Mouse (Mus musculus) ES-E14 (cell line): ENCODE results near the gene Polr1e. TPM values are rescaled to one million over a fixed set of nuclear protein-coding genes. Genes with fewer than 3 reads are reported as not detected.

ENCODE experiments used
- DNase-seq: peaks from one replicate; pipeline ENCODE4 v3.0.0-alpha.2; 2013; ENCODE audit warnings: low read depth, low spot score
- H3K27ac ChIP-seq: 2 replicates; pipeline ENCODE4 v1.5.1; 2012; ENCODE audit warnings: low read depth, mild to moderate bottlenecking, low read length, moderate library complexity, mixed read lengths; ENCODE audit not compliant: poor library complexity, insufficient read depth, severe bottlenecking
- H3K36me3 ChIP-seq: 2 replicates; pipeline ENCODE4 v1.6.1; 2012; ENCODE audit warnings: mild to moderate bottlenecking, low read length, moderate library complexity, mixed read lengths; ENCODE audit not compliant: control insufficient read depth, poor library complexity, insufficient read depth, severe bottlenecking
- H3K4me1 ChIP-seq, 2 experiments: fragments of 150-350 bp in 1 of 2; sonication (generic) in 1 of 2; 2 replicates each; pipeline ENCODE4 v1.6.1; 2012; ENCODE audit warnings: low read length in 2 of 2, mild to moderate bottlenecking in 1 of 2, mixed read lengths in 1 of 2; ENCODE audit not compliant: control insufficient read depth in 2 of 2, insufficient read depth in 2 of 2, poor library complexity in 1 of 2
- H3K4me3 ChIP-seq, 2 experiments: fragments of 150-350 bp in 1 of 2; sonication (generic) in 1 of 2; 2 replicates each; pipeline ENCODE4 v1.5.1; 2012; ENCODE audit warnings: low read length in 2 of 2, low read depth in 1 of 2, mild to moderate bottlenecking in 1 of 2, mixed read lengths in 1 of 2; ENCODE audit not compliant: insufficient read depth in 1 of 2, poor library complexity in 1 of 2, severe bottlenecking in 1 of 2
- H3K9ac ChIP-seq: 2 replicates; pipeline ENCODE4 v1.6.1; 2012; ENCODE audit warnings: low read depth, mild to moderate bottlenecking, low read length, mixed read lengths; ENCODE audit not compliant: poor library complexity, insufficient read depth, severe bottlenecking
- H3K9me3 ChIP-seq: fragments of 150-350 bp; sonication (generic); 2 replicates; pipeline ENCODE4 v1.6.1; 2012; ENCODE audit warnings: low read depth, mild to moderate bottlenecking, low read length; ENCODE audit not compliant: control insufficient read depth, insufficient read depth
- CHD2 ChIP-seq: IDR thresholded peaks from 2 replicates; pipeline ENCODE4 v1.6.1; 2014; ENCODE audit warnings: mild to moderate bottlenecking, low read depth, low read length, inconsistent platforms
- HCFC1 ChIP-seq: IDR thresholded peaks from 2 replicates; pipeline ENCODE4 v1.6.1; 2012; ENCODE audit warnings: low read length, inconsistent platforms, borderline replicate concordance; ENCODE audit not compliant: insufficient read depth
- MAFK ChIP-seq: IDR thresholded peaks from 2 replicates; pipeline ENCODE4 v1.6.1; 2014; ENCODE audit warnings: mild to moderate bottlenecking, low read depth, low read length, inconsistent platforms; ENCODE audit not compliant: insufficient read depth
- ZC3H11A ChIP-seq: IDR thresholded peaks from 2 replicates; pipeline ENCODE4 v1.6.1; 2012; ENCODE audit warnings: low read depth, mild to moderate bottlenecking, inconsistent platforms, low read length, borderline replicate concordance
- ZNF384 ChIP-seq: IDR thresholded peaks from 2 replicates; pipeline ENCODE4 v1.6.1; 2012; ENCODE audit warnings: low read depth, low read length, inconsistent platforms
- in situ Hi-C, 2 experiments: fragments of 600-800 bp; cut with MboI; formaldehyde crosslinking; loops; one replicate each; pipeline ENCODE4 v1.15.1; 2025; ENCODE audit warnings: low sequenced_read_pairs in 2 of 2, inconsistent platforms in 1 of 2; ENCODE audit not compliant: unreplicated experiment in 2 of 2
- total RNA-seq: library from RNA; depleted of rRNA; stranded (reverse); fragments of 300-350 nt; gene quantifications from 2 replicates; pipeline ENCODE4 v1.2.3, GENCODE M21; 2012

Gene Polr1e
- total RNA-seq, 1 experiment: 33.0 TPM

DNA sequence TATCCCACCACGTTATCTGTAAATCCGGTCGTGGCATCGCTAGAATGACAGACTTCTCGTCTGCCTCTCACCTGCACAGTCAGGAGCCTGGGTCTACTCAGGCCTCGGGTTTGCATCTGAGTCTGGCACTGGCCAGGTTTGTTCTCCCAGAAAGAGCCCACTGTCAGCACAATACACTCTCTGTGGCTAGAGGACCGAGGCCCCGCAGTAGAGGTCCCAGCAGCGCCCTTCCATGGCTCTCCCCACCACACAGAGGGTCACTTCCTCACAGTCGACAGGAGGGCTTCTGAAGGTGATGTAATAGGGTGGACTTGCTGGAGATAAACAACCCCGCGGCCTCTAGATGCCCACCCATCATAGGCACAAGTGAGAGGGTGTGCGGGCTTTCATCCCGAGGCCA, 44.5 kb upstream of the Polr1e start:
- TF ChIP-seq ZNF384 (no peak), MAFK (no peak), ZC3H11A (no peak), HCFC1 (no peak), CHD2 (no peak)
- DNase-seq: no peak
- H3K9me3 ChIP-seq: no peaks in the 10 kb centered on the region
- H3K9ac ChIP-seq: 0 out of 2 replicates have a peak overlapping the region, but pooled peaks have one; percentile 14
- no peak overlapping the region for H3K27ac ChIP-seq
- peaks cover 0 to 6% of the 10 kb centered on the region in 2 experiments; a peak in 1 of 4 replicates for H3K4me1 ChIP-seq
- no peaks in the 10 kb centered on the region for H3K36me3 ChIP-seq
- H3K4me3 ChIP-seq: peak overlapping the region; percentile 21 to 28; a peak in 2 of 4 replicates
- in situ Hi-C loops: no loop called here

DNA sequence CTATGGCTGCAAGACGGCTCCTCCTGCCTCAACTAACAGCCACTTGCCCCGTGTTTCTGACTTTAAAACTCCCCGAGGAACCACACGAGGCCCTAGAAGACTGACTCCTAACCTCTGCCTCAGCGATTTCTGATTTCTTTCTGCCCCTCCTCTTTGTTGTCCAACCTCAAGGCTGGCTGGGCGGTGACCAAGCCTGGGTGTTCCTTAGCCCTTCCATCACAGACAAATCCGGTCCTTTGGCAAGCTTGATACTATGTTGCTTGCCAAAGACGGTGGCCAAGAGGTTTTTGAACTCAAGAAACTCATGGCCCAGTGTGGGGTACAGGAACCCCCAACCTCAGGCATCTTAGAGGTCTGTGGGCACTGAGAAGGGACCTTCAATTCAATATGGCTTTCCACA, 44.1 kb upstream of the Polr1e start:
- no peaks in the 10 kb centered on the region for H3K9me3 ChIP-seq
- no peaks in the 10 kb centered on the region for H3K36me3 ChIP-seq
- no peak for DNase-seq
- peaks cover 0 to 6% of the 10 kb centered on the region in 2 experiments; a peak in 1 of 4 replicates for H3K4me1 ChIP-seq
- TF ChIP-seq CHD2: no peak
- no peak for TF ChIP-seq MAFK
- no peak for TF ChIP-seq ZC3H11A
- TF ChIP-seq ZNF384: no peak
- TF ChIP-seq HCFC1: no peak
- H3K9ac ChIP-seq: 0 out of 2 replicates have a peak overlapping the region, but pooled peaks have one; percentile 14
- no peak overlapping the region for H3K27ac ChIP-seq
- no peak overlapping the region for H3K4me3 ChIP-seq
- in situ Hi-C loops: no loop called here

GRCm38 (mm10) chr4:44976026-44976615, 42.3 kb upstream of the Polr1e start:
- Histone ChIP-seq H3K9me3 (no peaks in the 10 kb centered on the region), H3K36me3 (no peaks in the 10 kb centered on the region), H3K27ac (no peak overlapping the region), H3K9ac (no peak overlapping the region), H3K4me3 (no peak overlapping the region), H3K4me1 (peaks cover 0 to 11% of the 10 kb centered on the region in 2 experiments; a peak in 2 of 4 replicates)
- no peak for TF ChIP-seq MAFK
- DNase-seq: no peak
- in situ Hi-C loops: no loop called here

DNA sequence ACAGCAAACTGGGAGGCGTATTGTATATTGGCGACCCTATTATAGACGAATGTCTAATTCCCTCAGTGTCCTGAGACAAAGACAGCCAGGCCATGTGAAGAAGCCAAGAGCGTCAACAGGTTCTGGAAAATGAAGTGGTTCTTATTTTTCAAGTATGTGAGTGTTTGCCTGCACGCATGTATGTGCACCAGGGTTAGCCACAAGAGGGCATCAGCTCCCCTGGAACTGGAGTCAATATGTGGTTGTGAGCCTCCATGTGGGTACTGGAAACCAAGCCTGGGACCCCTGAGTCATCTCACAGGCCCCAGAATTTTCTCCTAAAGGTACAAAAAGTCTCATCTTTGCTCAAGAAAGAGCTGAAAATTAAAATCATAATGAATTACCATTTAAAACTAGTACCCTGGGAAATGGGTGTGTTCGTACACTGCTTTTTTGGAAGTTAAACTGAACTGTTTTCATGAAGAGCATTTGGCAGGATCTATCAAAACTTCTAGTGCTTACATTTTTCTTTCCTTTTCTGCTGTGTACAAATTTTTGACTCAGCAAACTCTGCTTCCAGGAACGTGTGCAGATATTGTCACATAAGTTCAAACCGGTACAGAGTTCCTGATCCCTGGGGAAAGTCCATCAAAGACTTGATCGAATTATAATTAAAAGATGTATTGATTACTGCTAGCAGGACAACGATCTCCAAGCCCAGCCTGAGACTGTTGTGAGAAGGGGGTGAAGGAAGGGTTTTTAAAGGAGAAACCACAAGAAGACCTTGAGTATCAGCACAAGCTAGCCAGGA, 41.3 kb upstream of the Polr1e start:
- H3K9ac ChIP-seq: no peak overlapping the region
- H3K36me3 ChIP-seq: no peaks in the 10 kb centered on the region
- H3K4me1 ChIP-seq: peaks cover 0 to 11% of the 10 kb centered on the region in 2 experiments; a peak in 2 of 4 replicates
- in situ Hi-C loops: no loop called here
- no peaks in the 10 kb centered on the region for H3K9me3 ChIP-seq
- no peak for TF ChIP-seq HCFC1
- no peak for TF ChIP-seq ZNF384
- TF ChIP-seq CHD2: no peak
- no peak for TF ChIP-seq ZC3H11A
- TF ChIP-seq MAFK: no peak
- no peak for DNase-seq
- H3K27ac ChIP-seq: no peak overlapping the region
- H3K4me3 ChIP-seq: no peak overlapping the region

DNA sequence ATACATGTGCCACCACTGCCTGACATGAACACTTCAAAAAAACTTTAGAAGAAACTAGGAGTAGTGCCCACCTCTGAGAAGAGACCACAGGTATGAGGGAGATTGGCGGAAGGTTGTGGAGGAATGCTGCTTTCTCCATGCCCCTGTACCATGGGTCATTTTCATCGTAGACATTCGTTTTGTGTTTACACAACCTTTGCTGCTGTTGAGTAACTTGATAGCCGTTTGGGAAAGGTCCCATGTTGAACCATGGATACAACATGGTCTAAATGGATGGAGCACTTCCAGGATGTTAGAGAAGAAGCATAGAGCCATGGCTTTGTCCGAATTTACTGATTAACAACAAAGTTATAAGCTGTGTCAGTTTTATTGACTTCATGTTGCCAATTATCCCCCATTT, 40.2 kb upstream of the Polr1e start:
- no peaks in the 10 kb centered on the region for H3K9me3 ChIP-seq
- H3K4me3 ChIP-seq: no peak overlapping the region
- no peak for DNase-seq
- no peaks in the 10 kb centered on the region; the same call in 1 of the 2 replicates for H3K36me3 ChIP-seq
- in situ Hi-C loops: no loop called here
- no peak overlapping the region for H3K27ac ChIP-seq
- TF ChIP-seq ZNF384 (no peak), MAFK (no peak), CHD2 (no peak), ZC3H11A (no peak), HCFC1 (no peak)
- H3K9ac ChIP-seq: no peak overlapping the region
- peaks cover 0 to 20% of the 10 kb centered on the region in 2 experiments; a peak in 2 of 4 replicates for H3K4me1 ChIP-seq
